ENCODE assay signal across 9 mouse cellular contexts in genomic region chr3:36181519-36181918, GRCm38 (mm10). TPM values are rescaled to one million over a fixed set of nuclear protein-coding genes. Genes with fewer than 3 reads are reported as not detected.
A peak's percentile ranks its signal among the peaks of the same experiment; 100 is the strongest.
DNase-seq lines count a peak whose midpoint lies in the region; ATAC-seq and TF ChIP-seq lines count a peak whose summit lies in the region.
"Had no signal": no experiment of that assay in that cellular context is flagged by ENCODE, and none has a peak within 500 bp of the region (broad histone marks: within the 10 kb centered on the region; RNA-seq: fewer than 3 reads in every experiment).

No protein-coding gene starts in this region.

- H3K4me1 ChIP-seq in kidney, embryonic 15.5 days = no peaks in the 10 kb centered on the region
- no peaks in the 10 kb centered on the region for H3K4me1 ChIP-seq in G1E (ENCODE audit: insufficient read depth, low read depth, low read length)

- no peak overlapping the region for H3K4me2 ChIP-seq in kidney, embryonic 15.5 days

- no peak overlapping the region for H3K9ac ChIP-seq in kidney, embryonic 15.5 days

- no peak for ATAC-seq in kidney, embryonic 15.5 days (replicated peaks; ENCODE audit: low FRiP score)
- ATAC-seq in G1E (ENCODE audit: extremely low read depth, insufficient number of reproducible peaks, low FRiP score, poor library complexity, severe bottlenecking) = no peak
- peak; percentile 59; the same call in 1 of the 2 replicates for ATAC-seq in frontal cortex, adult (ENCODE audit: low TSS enrichment)

- 0 out of 2 replicates have a peak, but pooled peaks have one; percentile 11 for TF ChIP-seq CTCF in G1E (IDR thresholded peaks at IDR 0.05; ENCODE audit: low read depth, low read length)

- H3K27me3 ChIP-seq in kidney, embryonic 15.5 days = no peaks in the 10 kb centered on the region
- H3K27me3 ChIP-seq in G1E (ENCODE audit: insufficient read depth, low read length) = peaks cover 7% of the 10 kb centered on the region; the same call in 1 of the 2 replicates

- no peaks in the 10 kb centered on the region for H3K9me3 ChIP-seq in kidney, embryonic 15.5 days (replicated peaks)
- no peaks in the 10 kb centered on the region for H3K9me3 ChIP-seq in G1E (replicated peaks)

- no peak overlapping the region for H3K27ac ChIP-seq in kidney, embryonic 15.5 days

- peak; percentile 15 to 64 for DNase-seq in kidney, adult 8-10 months
- peak; percentile 7 for DNase-seq in G1E (ENCODE audit: low spot score)
- DNase-seq in adrenal gland, postnatal 36 days = peak; percentile 59 to 74
- DNase-seq in layer of hippocampus, postnatal 36 days = peak; percentile 26 to 38
- peak; percentile 51 for DNase-seq in right cerebral cortex, adult 18-20 months
- no peak for DNase-seq in spleen, postnatal 36 days (ENCODE audit: low spot score in 2 of 2)

- H3K36me3 ChIP-seq in kidney, embryonic 15.5 days = no peaks in the 10 kb centered on the region
- H3K36me3 ChIP-seq in G1E (replicated peaks) = no peaks in the 10 kb centered on the region

- H3K4me3 ChIP-seq in kidney, embryonic 15.5 days (replicated peaks) = no peak overlapping the region
- H3K4me3 ChIP-seq in G1E (ENCODE audit: low read depth, low read length) = no peak overlapping the region

- WGBS in kidney, embryonic 15.5 days = 13% methylated on average over 4 of the region's 4 CpGs

RNA-seq across cellular contexts. Expression of gene D3Ertd254e, which starts 30.7 kb away (rescaled TPM):
- polyA plus RNA-seq in kidney, embryonic 15.5 days (2015; fragmentation: Nextera tagmentation; extraction: Ambion mirVana) = 7.6 and 9.0 TPM in 2 replicates
- 13.5 and 16.3 TPM in 2 replicates for total RNA-seq in G1E (2014; fragmentation: Nextera tagmentation)
- total RNA-seq in G1E (2017) = 9.2 and 10.0 TPM in 2 replicates
- 0.29 and 0.43 TPM in 2 replicates for polyA plus RNA-seq in G1E (2012)
- total RNA-seq in adrenal gland, postnatal 36 days (2021) = 1 to 10 TPM; 7.2 to 7.6 TPM
- total RNA-seq in layer of hippocampus, postnatal 36 days (2021) = 10 to 100 TPM; 17.1 to 19.4 TPM

RNA-seq across cellular contexts. Expression of gene Qrfpr, which starts 40.6 kb away (rescaled TPM):
- polyA plus RNA-seq in kidney, embryonic 15.5 days (2015; fragmentation: Nextera tagmentation; extraction: Ambion mirVana) = not detected in 2 replicates
- total RNA-seq in G1E (2014; fragmentation: Nextera tagmentation) = not detected in 2 replicates
- total RNA-seq in G1E (2017) = 0.17 and 0.22 TPM in 2 replicates
- not detected in 2 replicates for polyA plus RNA-seq in G1E (2012)
- not detected for total RNA-seq in adrenal gland, postnatal 36 days (2021)
- 1 to 10 TPM; 1.1 to 1.3 TPM for total RNA-seq in layer of hippocampus, postnatal 36 days (2021)
- polyA plus RNA-seq: liver, embryonic 16.5 days had no signal

Comparison
In these comparisons a context has a peak if more than half of its experiments do, and no peak if none do; other contexts are left out.
1. DNase-seq: peak in kidney, adult 8-10 months (2 of 2), G1E (single experiment), adrenal gland, postnatal 36 days (2 of 2), layer of hippocampus, postnatal 36 days (2 of 2) and right cerebral cortex, adult 18-20 months (single experiment); none in spleen, postnatal 36 days (0 of 2).